Mouse (Mus musculus): ENCODE measurements around the gene Arhgap9. TPM values are rescaled to one million over a fixed set of nuclear protein-coding genes. Genes with fewer than 3 reads are reported as not detected.

The Arhgap9 gene
- total RNA-seq, 2 experiments from 2014 or later, result 1.1 to 1.2 TPM

- no peak for DNase-seq (ENCODE audit: low spot score in 2 of 2)
Measured at GRCm38 (mm10) chr10:127322178-127322577, 414 bp downstream of the Arhgap9 start.

- DNase-seq (ENCODE audit: low spot score in 2 of 2), result no peak
Measured at GRCm38 (mm10) chr10:127322669-127323068, 905 bp downstream of the Arhgap9 start.

DNA sequence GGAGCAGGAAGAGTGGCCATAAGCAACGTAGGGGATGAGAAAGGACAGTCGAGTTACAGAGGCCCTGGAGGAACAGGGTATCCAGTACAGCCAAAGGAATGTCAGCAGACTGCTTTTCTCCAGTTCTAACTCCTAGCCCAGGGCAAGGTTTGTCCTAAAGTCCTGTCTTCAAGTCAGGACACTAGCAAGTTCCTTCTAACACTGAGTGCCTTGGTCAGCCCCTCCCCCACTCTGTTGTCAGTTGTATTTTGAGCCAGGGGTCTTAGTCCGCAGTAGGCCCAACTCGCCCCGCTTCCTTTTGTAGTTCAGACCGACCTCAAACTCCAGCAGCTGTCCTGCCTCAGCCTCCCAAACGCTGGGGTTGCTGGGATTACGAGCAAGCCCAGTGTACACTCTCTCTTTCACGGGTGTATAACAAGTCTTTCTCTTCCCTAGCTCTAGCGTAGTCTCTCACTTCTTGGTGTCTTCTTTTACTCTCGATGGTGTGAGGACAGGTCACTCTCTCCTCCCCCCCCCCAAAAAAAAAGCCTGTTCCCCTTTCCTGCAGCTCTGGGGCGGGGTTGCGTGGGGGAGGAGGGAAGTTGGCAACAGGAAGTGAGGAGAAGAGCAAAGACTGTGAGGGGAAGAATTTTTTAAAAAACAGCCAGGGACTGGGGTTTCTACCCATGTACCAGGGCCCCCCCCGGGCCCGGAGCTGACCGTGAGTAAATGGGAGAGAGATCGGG lies 1.5 kb downstream of the Arhgap9 start:
- no peak for DNase-seq (ENCODE audit: low spot score in 2 of 2)

DNA sequence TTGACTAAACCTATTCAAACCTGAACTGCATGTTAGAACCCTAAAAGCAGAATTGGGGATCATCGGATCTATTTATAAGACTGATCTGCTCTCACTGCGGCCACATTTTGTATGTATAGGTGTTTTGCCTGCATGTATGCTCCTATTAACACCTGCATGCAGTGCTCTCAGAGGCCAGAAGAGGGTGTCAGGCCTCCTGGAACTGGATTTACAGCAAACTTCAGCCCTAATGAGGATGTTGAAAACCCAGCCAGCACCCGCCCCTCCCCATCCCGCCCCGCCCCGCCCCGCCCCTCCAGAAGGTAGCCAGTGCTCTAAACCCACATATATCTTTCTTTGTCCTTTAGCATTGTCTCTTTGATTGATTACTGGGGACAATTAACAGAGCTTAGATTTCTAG lies 2.7 kb downstream of the Arhgap9 start:
- peak in 1 of 2 experiments; percentile 36 for DNase-seq (ENCODE audit: low spot score in 2 of 2)

DNA sequence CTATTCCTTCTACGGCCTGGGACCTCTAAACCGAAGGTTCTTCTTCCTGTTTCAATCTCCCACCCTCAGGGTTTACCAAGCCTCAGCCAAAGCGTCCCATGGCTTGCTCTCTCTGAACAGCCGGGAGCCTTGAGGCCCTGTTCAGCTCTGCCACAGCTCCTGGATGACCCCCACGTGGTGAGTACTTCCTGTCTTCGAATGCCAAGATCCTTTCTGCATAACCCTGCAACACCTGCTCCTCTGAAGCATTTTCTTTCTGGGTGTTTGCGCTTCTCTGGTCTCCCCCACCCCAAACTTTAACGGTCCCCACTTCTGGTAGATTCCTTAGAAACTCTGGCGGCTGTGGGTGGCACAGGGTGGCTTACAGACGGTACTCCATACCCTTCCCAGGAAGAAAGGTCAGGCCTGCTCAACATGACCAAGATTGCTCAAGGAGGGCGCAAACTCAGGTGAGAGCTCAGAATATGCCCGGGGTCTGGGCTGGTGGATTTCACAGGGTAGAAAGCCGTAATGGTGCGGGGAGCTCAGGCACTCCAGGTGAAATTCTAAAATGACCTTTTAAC lies 3.8 kb downstream of the Arhgap9 start:
- DNase-seq (ENCODE audit: low spot score in 2 of 2), result no peak

- DNase-seq (ENCODE audit: low spot score in 2 of 2), result no peak
Measured at GRCm38 (mm10) chr10:127326017-127326801, 4.4 kb downstream of the Arhgap9 start.

DNA sequence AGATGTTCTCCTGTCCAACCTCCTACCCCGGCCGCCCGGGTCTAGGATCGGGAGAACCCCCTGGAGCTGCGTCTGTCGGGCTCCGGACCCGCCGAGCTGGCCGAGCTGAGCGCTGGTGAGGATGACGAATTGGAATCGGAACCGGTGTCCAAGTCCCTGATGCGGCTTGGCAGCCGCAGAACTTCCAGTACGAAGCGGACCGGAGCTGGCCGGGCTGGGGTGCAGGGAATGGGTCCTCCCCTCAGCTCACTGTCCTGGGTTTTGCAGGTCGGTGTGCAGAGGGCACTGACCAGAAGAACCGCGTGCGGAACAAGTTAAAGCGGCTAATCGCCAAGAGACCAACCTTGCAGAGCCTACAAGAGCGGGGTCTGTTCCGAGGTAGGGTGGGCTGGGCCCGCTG lies 5.1 kb downstream of the Arhgap9 start:
- DNase-seq (ENCODE audit: low spot score in 2 of 2), result peak in 1 of 2 experiments; percentile 22

DNA sequence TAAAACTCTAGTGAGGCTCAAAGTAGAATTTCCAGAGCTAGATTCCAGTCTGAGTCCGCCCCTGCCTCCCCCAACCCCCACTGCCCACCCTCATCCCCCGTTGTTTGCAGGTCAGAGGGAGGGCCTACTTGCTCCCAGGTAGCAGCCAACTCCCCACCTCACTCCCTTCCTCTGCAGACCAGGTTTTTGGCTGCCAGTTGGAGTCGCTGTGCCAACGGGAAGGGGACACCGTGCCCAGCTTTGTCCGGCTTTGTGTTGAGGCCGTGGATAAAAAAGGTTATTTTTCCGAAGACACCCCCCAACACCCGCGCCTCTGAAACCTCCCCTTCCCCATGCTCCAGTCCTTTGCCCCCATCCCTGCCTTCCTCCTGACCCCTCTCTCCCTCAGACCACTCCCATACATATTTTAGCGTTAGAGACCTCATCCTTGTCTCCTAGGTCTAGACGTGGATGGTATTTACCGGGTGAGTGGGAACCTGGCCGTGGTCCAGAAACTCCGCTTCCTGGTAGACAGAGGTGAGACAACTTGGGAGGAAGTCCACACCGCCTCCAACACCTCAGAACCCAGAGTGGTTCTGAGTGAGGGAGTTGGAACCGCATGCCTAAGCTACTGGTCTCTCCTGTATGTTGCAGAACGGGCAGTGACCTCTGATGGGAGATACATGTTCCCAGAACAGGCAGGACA lies 5.8 kb downstream of the Arhgap9 start:
- DNase-seq (ENCODE audit: low spot score in 2 of 2), result no peak

GRCm38 (mm10) chr10:127330212-127330611 lies 8.4 kb downstream of the Arhgap9 start:
- no peak for DNase-seq (ENCODE audit: low spot score in 2 of 2)

GRCm38 (mm10) chr10:127332211-127332874 lies 10.6 kb downstream of the Arhgap9 start:
- peak in 1 of 2 experiments; percentile 23 for DNase-seq (ENCODE audit: low spot score in 2 of 2)

DNA sequence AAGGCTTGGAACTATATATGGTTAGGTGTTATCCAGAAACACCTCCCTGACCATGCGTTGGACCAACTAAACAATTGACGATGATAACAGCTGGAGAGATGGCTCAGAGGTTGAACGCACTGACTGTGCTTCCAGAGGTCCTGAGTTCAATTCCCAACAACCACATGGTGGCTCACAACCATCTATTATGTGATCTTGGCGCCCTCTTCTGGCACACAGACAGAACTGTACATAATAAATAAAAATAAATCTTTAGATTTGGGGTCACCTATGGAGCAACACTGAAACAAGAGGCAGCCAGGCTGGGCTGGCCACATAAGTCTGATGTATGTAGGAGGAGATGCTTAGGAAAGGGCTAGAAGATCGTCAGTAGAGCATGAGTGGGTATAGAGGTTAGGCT lies 11.4 kb downstream of the Arhgap9 start:
- no peak for DNase-seq (ENCODE audit: low spot score in 2 of 2)

- no peak for DNase-seq (ENCODE audit: low spot score in 2 of 2)
Measured at GRCm38 (mm10) chr10:127335271-127335670, 13.5 kb downstream of the Arhgap9 start.

- DNase-seq (ENCODE audit: low spot score in 2 of 2), result no peak
Measured at GRCm38 (mm10) chr10:127336952-127337351, 15.2 kb downstream of the Arhgap9 start.

DNA sequence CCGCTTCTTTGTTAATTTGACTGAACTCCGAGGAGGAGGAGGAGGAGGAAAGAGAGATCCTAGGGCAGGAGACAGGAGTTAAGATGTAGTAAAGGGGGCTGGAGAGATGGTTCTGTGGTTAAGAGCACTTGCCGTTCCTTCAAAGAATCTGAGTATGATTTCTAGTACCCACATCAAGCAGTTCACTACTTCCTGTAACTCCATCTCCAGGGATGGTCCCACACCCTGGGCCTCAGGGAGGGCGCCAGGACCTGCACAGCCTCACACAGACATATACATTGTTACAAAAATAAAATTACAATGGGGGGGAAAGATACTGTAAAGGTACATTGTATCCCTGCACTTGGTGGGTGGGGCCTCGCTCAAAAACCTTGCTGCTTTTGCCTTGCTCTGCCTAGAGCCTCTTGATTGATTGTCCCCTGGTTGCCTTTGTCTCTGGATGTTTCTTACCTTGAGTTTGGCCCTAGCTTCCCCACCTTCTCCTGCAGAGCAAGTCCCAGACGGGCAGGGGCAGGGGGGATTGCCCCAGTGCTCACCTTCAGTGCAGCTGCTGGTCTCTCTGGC lies 15.9 kb downstream of the Arhgap9 start:
- no peak for DNase-seq (ENCODE audit: low spot score in 2 of 2)

DNA sequence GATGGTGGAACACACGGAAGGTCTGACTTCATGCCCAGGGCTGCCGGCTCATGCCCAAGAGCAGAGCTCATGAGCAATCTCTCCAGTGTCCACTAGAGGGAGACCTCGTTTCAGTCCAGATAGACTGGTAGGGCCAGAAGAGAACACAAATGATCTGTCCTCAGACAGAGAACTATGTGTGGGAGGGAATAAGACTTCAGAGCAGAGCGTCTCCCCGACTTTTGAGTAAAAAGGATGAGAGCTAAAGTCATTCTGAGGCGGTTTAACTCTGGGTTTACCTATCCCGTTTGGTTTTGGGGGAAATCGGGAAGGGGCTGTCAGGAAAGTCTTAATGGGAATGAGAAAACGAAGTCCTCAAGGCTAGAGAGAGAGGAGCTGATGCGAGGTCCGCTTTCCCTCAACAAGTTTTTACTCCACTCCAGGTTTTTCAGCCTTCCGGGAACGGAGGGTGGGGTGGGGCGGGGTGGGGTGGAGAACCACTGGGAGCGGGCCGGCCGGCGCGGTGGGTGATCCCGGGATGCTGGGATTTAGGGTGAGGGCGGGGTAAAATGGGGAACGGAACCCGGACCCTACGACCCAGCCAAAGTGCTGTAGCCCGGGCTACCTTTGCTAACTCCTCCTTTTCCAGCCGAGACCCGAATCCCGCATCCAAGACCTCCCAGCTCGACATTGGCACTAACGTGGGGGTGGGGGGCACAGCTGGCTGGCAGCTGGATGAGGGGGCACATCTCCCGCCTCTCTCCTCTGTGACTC lies 17.3 kb downstream of the Arhgap9 start:
- DNase-seq (ENCODE audit: low spot score in 2 of 2), result peak; percentile 90 to 91

DNA sequence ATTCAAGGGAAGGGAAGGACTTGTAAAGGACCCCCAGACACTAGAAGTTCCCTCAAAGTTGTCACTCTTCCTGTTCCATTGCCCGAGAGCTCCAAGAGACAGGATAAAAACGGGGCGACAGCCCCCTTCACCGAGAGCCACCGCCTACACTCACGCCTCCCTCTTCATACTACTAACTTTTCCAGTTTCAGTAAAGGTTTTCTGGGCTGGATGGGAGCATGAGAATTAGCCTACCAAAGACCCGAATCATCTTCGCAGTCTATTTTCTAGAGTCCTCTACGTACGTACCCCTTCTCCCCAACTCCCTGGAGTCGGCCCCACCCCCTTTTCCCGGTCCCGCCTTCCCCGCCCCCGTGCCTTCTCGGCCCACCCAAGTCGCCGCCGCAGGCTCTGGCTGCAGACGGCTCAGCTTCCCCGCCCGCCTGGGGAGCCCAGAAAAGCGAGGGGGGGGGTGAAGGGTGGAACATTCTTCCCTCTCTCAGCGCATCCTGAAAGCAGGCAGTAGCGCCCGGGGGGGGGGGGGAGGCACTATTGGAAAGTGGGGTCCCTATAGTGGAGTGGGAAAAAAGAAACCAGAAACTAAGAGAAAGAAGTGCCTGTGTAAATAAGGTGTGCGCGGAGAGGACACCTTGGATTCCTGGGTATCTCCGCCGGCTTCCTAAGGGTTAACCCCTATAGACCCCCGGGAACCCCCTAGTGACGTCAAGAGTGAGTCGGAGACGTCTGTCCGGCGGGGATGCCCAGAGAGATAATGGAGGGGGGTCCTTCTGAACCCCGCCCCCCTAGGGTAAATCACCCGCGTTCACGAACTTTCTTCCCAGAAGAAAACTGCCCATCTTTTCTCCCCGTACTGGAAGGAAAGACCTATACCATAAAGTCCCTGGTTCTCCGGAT lies 18.2 kb downstream of the Arhgap9 start:
- DNase-seq (ENCODE audit: low spot score in 2 of 2), result peak in 1 of 2 experiments; percentile 42

GRCm38 (mm10) chr10:127340577-127341359 lies 19.0 kb downstream of the Arhgap9 start:
- DNase-seq (ENCODE audit: low spot score in 2 of 2), result peak in 1 of 2 experiments; percentile 30

DNA sequence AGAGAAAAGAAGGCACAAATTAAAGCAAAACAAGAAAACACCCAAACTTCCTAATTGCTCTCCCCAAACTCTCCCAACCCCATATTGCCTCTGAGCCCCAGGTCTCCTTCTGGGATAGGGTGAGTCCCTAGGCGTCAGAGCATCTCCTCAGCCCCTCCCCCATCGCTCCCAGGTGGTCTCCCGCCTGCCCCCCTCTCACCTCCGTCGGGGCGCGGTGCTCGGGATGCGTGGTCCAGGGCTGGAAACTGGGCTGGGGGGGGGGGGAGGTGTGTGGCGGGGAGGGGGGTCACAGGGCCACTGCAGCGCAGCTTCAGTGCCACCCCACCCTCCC lies 19.6 kb downstream of the Arhgap9 start:
- peak in 1 of 2 experiments; percentile 16 for DNase-seq (ENCODE audit: low spot score in 2 of 2)

Data from layer of hippocampus, postnatal 10 days (tissue).